In the genomic region with DNA sequence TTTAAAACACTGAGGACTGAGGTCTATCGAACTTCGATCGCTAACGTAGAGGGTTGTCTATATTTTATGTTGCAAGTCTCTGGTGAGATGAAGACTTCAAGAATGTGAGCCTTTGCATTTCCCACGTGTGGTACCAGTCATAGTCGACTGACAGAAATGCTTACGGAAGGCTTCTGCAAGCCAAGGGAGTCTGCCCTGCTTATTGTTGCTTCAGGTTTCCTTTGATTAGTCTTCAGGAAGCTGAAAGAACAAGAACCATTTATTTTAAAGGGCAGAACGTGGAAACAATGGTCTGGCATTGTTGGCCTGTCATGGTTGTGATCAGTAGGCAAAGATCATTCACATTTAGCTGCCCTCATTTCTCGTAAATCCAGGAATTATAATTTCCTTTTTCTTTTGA, we compare ENCODE assay signal across 17 mouse cellular contexts. TPM values are rescaled to one million over a fixed set of nuclear protein-coding genes. Genes with fewer than 3 reads are reported as not detected.
"Had no signal": no experiment of that assay in that cellular context is flagged by ENCODE, and none has a peak within 500 bp of the region (broad histone marks: within the 10 kb centered on the region; RNA-seq: fewer than 3 reads in every experiment).

No protein-coding gene starts in this region.

- H3K4me3 ChIP-seq: layer of hippocampus, adult 2 months; limb, embryonic 10.5 days; limb, embryonic 13.5 days; liver, embryonic 12.5 days; liver, embryonic 15.5 days; lung, embryonic 15.5 days had no signal

- H3K4me1 ChIP-seq: limb, embryonic 10.5 days; limb, embryonic 13.5 days; liver, embryonic 12.5 days; liver, embryonic 15.5 days; lung, embryonic 15.5 days had no signal

- H3K36me3 ChIP-seq: limb, embryonic 10.5 days; limb, embryonic 13.5 days; liver, embryonic 12.5 days; liver, embryonic 15.5 days; lung, embryonic 15.5 days had no signal

- ATAC-seq: intestine, postnatal 0 days; liver, embryonic 12.5 days had no signal

- H3K27ac ChIP-seq: kidney, postnatal 0 days; layer of hippocampus, adult 2 months; limb, embryonic 10.5 days; limb, embryonic 13.5 days; liver, embryonic 12.5 days; liver, embryonic 15.5 days; lung, embryonic 15.5 days; macrophage had no signal

- H3K27me3 ChIP-seq: limb, embryonic 13.5 days; liver, embryonic 12.5 days; liver, embryonic 15.5 days; lung, embryonic 15.5 days had no signal

- H3K9ac ChIP-seq: limb, embryonic 13.5 days; liver, embryonic 12.5 days; liver, embryonic 15.5 days; lung, embryonic 15.5 days had no signal

- H3K9me3 ChIP-seq: limb, embryonic 10.5 days; limb, embryonic 13.5 days; liver, embryonic 12.5 days; liver, embryonic 15.5 days; lung, embryonic 15.5 days had no signal

- DNase-seq: kidney, adult 2 months; kidney, postnatal 25 days; layer of hippocampus, adult 9-11 months; liver; midbrain, embryonic 14.5 days; thymus, adult 2 months; thymus, postnatal 14 days; thymus, postnatal 4 days had no signal

- H3K4me2 ChIP-seq: limb, embryonic 13.5 days; liver, embryonic 12.5 days; liver, embryonic 15.5 days; lung, embryonic 15.5 days had no signal

RNA-seq across cellular contexts. Expression of a gene that starts 22.8 kb away (rescaled TPM):
- polyA plus RNA-seq: macrophage had no signal
